Mouse (Mus musculus): ENCODE data around the gene Cited2. TPM values are rescaled to one million over a fixed set of nuclear protein-coding genes. Genes with fewer than 3 reads are reported as not detected.

The Cited2 gene
- polyA plus RNA-seq, 1 experiment: 476 TPM

- Histone ChIP-seq H3K36me3 (replicated peaks; ENCODE audit: low read length) (no peaks in the 10 kb centered on the region), H3K4me3 (replicated peaks) (no peak overlapping the region), H3K4me1 (peaks cover 15% of the 10 kb centered on the region), H3K27me3 (replicated peaks) (peaks cover 6% of the 10 kb centered on the region), H3K9me3 (0 out of 2 replicates have a peak, but pooled peaks cover under 1% of the 10 kb centered on the region)
- no peak for TF ChIP-seq FLI1 (IDR thresholded peaks at IDR 0.05; ENCODE audit: low read length)
- TF ChIP-seq GATA1 (IDR thresholded peaks at IDR 0.05; ENCODE audit: borderline replicate concordance, low read length): no peak
Measured at GRCm38 (mm10) chr10:17774366-17774765, 51.3 kb downstream of the Cited2 start.

DNA sequence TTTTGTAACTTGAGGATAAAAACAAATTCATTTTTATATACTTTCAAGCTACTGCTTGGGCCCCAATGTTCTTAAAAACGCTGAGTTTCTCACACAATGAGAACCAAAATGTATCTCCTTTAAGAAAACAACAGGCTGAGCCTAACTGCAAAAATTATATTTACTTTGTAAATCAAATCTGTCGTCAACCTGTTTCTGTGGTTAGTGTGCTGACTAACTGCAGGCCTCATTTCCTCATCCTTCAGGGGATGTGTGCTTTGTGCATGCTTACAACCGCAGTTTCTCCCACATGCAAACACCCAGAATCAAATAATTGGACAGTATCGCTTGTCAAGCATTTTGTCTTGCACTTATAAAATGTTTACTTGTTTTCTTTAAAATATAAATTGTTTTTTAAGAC is 52.1 kb downstream of the Cited2 start:
- Histone ChIP-seq H3K9me3 (peaks cover 4% of the 10 kb centered on the region; the same call in 1 of the 2 replicates), H3K27me3 (replicated peaks) (peaks cover 6% of the 10 kb centered on the region), H3K4me1 (peaks cover 15% of the 10 kb centered on the region), H3K4me3 (replicated peaks) (no peak overlapping the region), H3K36me3 (replicated peaks; ENCODE audit: low read length) (no peaks in the 10 kb centered on the region)
- TF ChIP-seq GATA1 (IDR thresholded peaks at IDR 0.05; ENCODE audit: borderline replicate concordance, low read length) (no peak), FLI1 (IDR thresholded peaks at IDR 0.05; ENCODE audit: low read length) (no peak)

Other genes starting within 250 kb of the Cited2 start
- 0.20 TPM in 1 of 2 replicates, not detected in the other for gene Txlnb, start 73.0 kb downstream of the Cited2 start, polyA plus RNA-seq (2012; ENCODE audit: insufficient read depth, low replicate concordance)
- gene Heca, start 224.8 kb downstream of the Cited2 start, polyA plus RNA-seq (2012; ENCODE audit: insufficient read depth, low replicate concordance): 2.2 and 4.0 TPM in 2 replicates

Data from megakaryocyte, embryonic 14.5 days (primary cell).